Mouse (Mus musculus): ENCODE measurements around the gene Spock2. TPM values are rescaled to one million over a fixed set of nuclear protein-coding genes. Genes with fewer than 3 reads are reported as not detected.
"Not testable (repeated sequence)": the region's sequence is repeated elsewhere in the genome, so short reads cannot be mapped to it uniquely, and the experiment has no call there.

The Spock2 gene
- total RNA-seq, 1 experiment from 2014 or later: 35.2 TPM

DNA sequence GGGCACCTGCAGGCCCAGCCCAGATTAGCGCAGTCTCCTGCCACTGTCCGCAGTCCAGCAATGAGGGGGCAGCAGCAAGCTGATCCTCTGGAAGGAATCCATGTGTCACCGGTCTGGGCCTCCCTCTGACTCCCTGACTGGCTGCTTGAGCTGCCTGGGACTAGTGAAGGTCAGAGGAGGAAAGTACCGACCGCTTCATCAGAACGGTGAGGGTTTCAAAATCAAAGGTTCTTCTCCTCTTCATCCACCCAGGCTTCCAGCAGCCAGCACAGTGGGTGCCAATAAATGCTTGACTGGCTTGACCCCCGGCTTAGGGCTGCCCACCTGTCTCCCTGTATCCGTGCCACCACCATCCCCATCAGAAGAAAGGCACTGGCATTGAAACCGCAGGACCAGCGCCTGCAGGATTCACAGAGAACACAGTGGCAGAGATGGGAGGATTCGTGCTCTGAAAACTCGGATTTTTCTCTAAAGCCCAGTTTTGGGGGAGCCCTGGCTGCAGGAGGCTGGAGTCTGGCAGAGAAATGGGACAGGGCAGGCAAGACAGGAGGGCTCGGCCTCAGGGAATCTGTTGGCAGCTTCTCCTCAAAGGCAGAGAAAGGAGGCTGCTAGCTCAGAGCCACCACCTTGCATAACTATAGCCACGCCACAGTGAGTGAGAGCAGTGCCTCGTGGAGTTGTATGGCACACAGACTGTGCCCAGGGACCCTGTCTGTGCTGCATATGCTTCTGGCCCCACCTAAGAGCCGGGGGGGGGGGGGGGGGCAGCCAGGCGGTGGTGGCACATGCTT lies 2.5 kb downstream of the Spock2 start:
- no peak for DNase-seq

DNA sequence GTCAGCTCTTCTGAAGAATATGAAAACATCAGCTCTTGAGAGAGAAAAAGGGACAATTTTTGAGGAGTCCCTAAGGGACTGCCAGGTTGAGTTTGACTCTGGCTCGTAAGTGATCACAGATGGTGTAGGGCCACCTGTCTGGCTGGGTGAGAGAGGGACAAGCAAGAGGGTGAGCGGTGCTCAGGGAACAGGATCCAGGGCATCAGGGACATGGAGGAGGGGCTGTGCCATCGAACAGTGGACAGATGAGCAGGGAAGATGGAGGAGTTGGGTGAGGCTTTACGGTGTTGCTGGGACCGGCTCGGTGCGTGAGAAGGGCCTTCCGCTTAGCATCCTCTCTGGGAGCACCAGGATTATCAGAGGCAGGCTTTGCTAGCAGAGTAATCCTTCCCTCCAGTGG lies 3.3 kb downstream of the Spock2 start:
- DNase-seq: no peak

DNA sequence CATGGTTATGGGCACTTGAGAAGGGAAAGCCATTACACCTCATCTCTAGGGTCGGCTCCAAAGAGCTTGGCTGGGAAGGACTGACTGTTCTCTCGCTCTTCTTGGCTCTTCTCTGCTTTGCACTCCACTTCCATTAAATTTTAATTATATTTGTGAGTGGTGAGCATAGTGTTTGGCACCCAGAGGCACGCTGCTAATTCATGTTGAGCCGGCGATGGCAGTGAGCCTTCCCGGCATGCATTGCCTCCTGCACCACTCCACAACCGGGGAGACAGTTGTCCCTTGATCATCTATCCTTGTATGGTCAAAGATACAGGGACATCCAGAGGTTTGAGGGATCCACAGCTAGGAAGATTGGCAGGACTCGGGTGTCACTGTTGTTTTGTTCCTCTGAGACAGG lies 4.0 kb downstream of the Spock2 start:
- DNase-seq: no peak

DNA sequence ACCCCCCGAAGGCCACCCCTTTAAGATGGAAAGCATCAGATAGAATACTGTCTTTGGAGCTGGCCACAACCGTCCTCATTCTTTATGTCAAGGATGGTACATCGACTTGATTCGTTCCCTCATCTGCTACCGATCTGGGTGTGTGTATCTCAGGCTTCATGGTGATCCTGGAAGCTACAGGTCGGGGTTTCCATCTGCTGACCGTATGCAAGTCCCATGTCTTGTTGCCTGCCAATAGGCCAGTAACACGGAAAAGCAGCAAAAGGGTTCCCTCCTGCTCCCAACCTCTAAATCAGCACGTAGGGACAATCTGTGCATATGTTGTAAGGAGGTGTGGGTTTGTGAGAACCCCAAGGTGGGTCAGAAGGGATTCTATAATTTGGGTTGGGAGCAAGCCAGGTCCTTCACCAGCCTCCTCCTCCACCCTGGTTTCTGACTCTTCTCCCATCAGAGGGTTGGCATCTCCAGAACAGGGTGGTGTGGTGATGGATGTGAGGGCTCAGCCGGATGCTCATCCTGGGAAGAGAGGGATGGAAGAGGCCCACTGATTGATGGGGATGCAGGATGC lies 5.0 kb downstream of the Spock2 start:
- no peak for DNase-seq

DNA sequence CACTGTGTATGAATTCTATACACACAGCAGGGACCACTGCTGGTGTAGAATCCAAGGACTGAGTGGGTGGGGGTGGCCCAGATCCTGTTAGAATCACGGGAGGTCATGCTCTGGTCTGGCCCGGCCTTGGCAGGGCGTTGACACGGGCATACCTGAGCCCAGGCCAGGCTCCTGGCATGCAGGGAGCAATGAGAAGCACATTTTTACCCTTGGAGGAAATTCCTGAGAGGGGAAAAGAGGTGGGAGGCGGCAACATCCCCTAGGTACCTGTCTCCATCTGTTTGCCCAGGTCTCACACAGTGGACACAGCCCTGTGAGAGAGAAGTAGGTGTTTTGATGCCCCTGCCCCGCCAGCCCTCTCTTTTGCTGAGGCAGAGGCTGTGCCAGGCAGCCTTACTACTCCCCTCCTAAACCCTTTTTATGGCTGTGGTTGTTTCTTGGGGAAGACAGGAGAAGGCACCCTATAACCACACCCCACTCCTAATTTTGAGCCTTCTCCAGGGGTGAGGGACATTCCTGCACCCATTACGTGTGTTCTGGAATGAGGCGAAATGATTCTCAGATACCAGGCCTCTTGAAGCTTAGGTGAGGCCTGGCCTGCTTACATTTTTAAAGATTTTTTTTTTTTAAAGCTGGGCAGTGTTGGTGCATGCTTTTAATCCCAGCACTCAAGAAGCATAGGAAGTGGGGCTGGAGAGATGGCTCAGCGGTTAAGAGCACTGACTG lies 8.1 kb downstream of the Spock2 start:
- no peak for DNase-seq

DNA sequence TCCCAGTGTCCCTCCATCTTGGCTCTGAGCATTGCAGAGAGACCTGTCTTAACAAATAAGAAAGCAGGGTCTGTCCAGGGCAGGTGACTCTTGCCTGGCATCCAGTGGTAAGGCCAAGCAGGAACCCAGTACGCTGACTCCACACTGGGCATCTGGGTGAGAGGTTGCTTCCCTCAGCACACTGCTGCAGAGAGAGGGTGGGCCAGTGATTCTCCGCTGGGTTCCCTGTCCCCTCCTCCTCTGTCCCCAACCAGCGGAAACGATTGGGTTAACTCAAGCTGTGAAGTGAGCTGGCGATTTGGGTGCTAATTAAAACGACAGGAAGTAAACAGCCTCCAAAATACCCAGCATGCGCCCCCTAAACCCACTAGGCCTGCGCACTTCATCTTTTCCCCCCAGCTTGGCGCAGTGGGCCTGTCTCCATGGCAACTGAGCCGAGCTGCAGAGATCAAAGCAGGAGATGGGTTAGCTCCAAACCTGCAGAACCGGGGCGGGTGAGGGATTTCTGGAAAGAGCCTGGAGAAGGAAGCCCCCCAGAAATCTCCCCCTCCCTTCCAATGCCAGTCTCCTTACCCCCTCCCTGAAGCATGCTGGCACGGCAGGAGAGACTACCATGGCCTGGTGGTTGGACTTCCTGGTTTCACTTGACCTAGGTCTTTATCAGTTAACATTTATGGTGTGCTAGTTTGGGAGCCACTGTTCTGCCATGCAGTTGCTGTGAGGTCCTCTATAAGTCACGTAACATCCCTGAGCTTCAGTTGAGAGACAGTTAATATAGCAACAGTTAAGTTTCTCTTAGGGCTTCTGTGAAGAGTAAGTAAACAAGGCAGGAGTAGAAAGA lies 9.5 kb downstream of the Spock2 start:
- peak; percentile 42 for DNase-seq

DNA sequence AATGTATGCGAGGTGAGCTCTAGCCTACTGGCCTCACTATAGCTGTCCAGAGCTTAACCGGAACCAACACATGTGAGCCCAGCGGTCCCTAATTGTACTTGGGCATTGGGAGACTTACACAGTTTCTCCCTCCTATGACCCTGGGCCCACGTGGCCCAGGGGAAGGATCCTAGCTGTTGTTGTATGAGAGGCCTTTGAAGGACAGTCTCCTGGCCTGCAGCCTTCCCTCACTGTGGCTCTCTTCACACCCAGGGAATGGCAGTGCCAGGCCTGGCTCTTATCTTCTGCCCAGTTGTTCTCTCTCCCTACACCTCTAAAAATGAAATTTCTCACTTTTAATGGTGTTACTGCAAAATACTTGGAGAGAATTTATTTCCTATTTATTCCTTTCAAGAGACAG lies 11.0 kb downstream of the Spock2 start:
- no peak for DNase-seq

DNA sequence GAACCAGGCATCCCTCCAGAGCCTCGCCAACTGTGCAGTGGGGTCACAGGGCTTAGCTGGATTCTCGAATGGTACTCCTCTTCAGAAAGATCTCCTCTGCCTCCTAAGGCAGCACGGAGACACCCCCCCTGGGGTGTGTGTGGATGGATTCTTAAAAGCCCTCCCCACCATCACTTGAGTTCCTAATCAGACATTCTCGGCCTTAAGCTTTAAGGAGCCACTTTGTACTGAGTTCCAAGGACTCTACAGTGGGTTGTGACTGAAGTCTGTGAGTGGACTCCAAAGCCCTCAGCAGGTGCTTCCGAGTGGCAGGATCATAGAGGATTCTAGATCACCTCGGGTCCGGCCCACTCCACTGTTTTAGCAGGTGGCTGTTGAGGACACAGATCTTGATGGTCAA lies 12.4 kb downstream of the Spock2 start:
- no peak for DNase-seq

DNA sequence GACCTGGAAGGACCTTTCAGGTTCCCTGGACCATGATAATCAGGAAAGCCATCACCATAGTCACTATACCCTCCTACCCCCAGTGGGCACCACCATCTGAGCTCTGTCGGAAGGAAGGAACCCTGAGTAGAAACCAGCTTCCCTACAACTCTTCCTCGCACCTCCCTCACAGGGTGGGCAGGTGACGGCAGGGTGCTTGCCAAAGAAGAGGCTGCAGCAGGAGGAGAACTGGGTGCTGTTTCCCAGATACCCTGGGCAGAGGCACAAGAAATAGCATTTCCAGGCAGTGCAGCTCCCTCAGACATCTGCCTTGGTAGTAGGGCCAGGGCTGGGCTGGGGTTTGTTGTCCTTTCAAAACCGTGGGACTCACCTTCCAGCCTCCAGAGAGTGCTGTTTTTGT lies 14.6 kb downstream of the Spock2 start:
- no peak for DNase-seq

DNA sequence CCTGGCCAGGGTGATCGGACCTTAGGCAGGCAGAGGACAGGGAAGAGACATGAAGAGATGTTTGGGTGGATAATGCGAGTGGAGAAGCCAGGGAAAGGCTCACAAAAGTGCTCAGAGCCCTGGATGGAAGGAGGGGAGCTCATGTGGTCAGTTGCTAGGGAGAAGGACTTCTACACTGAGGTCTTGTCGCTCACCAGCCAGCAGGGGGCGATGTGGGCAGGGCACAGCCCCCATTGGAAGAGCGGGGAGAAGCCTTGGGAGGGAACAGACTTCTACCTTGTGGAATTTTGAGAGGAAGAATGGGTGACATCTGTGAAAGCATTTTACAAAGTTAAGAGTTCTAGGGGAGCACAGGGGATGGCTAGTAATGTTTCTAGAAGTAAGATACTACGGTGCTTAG lies 18.1 kb downstream of the Spock2 start:
- DNase-seq: peak; percentile 38

DNA sequence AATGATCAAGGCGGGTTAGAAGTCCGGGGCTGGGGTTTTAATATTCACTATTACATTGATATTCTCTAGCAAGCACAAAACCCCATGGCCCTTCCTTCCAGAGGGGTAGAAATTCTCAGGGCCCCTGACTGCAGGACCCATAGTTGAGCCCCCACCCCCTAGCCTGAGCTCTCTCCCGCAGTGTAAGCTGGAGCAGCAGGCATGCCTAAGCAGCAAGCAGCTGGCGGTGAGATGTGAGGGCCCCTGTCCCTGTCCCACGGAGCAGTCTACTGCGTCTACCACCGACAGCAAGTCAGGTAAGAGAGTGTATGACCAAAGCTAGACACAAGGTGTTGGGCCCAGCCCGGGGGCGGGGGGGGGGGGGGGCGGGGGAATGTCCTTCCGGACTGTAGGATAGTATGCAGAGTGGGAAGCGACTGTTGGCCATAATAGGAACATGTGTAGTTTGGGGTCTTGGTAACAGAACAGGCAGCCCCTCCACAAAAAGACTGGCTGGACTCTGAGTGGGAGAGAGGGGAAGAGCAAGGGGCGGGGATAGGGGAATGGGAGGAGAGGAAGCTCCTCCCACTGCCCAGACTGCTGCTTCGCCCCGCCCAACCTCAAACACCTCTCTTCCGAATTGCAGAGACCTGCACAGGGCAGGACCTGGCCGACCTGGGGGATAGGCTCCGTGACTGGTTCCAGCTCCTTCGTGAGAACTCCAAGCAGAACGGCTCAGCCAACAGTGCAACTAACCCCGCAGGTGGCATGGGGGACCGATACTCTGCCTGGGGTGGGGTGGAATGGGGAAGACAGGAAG lies 19.7 kb downstream of the Spock2 start:
- no peak for DNase-seq

DNA sequence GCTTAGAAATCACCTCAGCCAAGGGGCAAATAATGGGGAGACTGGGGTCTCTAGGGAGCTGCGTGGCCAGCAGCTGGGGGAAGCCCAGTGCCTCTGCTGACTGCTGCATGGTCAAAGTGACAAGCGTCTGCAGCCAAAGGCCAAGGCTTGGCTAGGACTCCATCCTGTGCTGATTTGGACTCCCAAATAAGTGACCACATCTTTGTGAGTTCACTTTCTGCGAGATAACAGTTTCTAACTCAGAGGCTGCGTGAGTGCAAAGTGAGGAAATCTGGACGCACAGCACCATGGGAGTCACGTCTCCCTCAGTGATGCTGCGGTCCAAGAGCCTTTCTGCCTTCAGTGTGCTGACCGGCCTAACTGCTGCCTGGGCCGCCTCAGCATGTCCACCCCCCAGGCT lies 22.3 kb downstream of the Spock2 start:
- DNase-seq: no peak

DNA sequence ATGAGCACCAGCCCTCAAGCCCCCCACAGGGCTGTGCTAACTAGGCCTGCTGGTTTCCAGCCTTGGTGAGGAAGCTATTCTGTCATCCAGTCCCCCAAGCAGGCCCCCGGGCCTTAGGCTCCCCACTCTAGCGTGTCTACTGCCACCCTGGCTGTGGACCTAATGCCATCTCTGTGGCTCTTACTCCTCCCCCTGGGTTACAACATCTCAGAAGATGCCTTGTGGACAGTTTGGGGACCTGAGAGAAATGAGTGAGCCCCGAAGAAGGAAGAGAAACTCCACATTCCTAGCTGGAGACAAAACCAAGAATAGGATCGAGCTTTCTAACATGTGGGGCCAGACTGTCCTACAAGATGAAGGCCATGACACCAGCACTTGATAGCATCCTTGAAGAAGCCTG lies 24.5 kb downstream of the Spock2 start:
- DNase-seq: no peak

DNA sequence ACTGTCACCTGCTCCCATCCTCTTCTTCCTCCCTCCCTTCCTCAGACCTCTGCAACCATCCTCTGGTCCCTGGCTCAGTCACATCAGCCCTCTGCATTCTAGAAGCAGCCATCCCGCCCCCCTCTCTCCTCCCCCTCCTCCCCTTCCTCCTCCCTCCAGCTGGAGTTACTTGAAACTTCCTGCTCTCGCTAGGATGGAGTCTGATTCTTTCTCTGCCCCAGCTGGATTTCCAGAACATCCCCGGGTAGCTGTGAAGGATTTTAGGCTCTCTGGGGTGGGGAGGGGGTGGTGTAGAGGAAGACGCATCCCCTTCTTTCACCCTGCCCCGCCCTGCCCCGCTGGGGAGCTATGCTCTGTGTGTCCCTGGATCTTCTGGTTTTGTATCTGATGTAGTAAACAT lies 27.5 kb downstream of the Spock2 start:
- DNase-seq: no peak

DNA sequence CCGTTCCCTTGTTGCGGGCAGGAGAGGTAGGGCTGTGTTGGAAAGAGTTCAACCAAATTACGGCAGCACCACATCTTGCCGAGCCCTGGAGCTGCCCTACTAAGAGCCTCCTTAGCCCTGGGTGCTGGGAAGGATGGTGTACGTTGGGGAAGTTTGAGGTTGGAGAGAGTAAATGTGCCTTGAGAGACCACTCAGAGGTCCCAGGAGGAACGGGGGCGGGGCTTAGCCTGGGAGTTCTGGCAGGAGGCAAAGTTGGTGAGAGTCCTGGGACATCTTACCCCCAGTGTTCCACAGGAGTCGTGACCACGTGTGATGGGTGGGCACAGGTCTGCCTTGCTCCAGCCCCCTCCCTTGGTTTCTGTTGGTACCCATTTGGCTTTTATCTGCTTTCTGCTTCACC lies 28.2 kb downstream of the Spock2 start:
- DNase-seq: no peak

DNA sequence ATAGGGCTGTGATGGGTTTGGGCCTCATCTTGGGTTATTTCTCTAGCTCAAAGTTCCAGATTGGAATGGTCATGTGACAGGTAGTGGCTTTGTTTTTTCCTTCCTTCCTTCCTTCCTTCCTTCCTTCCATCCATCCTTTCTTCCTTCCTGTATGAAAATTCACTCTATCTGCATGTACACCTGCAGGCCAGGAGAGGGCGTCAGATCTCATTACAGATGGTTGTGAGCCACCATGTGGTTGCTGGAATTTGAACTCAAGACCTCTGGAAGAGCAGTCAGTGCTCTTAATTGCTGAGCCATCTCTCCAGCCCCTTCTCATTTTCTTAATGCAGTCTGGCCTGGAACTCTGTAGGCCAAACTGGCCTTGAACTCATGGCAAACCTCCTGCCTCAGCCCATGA lies 30.0 kb downstream of the Spock2 start:
- DNase-seq: not testable (repeated sequence)

DNA sequence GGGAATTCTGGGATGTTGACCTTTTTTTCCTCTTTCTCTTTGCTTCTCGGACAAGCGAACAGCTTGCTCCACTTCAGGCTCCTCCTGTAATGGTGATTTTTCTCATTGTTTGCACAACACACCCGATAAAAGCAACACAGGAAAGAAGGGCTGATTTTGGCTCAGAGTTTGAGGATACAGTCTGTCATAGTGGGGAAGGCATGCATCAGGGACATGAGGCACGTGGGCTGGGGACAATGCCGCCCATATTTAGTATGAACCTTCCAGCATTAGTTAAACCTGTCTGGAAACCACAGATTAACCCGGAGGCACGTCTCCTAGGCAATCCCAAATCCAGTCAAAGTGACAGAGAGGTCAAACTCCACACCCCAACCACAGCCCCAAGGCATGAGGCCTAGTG lies 30.9 kb downstream of the Spock2 start:
- no peak for DNase-seq

DNA sequence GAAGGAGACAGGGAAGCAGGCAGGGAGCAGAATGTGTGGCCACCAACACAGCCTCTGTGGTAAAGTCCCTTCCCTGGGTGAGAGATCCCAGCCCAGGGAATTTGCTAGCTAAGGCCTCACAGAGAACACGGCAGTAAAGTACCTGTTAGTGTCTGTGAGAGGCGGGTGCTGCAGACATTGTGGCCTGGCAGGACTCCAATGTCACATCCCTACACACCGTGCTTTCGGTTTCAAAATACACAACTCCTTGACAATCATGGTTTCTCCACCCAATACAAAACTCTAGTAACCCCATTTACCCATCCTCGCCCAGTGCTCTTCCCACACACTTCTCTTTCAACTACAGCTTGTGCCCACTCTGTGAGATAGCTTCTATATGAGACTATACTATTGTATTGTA lies 32.7 kb downstream of the Spock2 start:
- no peak for DNase-seq

DNA sequence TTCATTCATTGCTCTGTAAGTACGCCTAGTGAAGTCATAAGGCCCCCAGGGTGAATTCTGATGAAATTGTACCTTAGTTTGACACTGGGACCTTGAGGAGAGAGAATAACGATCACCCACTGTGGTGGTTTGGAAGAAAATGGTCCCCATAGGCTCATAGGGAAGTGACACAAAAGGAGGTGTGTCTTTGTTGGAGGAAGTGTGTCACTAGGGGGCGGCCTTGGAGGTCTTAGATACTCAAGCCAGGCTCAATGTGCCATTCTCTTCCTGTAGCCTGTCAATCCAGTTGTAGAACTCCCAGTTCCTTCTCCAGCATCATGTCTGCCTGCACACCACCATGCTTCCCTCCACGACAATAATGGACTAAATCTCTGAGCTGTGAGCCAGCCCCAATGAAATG lies 34.7 kb downstream of the Spock2 start:
- DNase-seq: no peak

DNA sequence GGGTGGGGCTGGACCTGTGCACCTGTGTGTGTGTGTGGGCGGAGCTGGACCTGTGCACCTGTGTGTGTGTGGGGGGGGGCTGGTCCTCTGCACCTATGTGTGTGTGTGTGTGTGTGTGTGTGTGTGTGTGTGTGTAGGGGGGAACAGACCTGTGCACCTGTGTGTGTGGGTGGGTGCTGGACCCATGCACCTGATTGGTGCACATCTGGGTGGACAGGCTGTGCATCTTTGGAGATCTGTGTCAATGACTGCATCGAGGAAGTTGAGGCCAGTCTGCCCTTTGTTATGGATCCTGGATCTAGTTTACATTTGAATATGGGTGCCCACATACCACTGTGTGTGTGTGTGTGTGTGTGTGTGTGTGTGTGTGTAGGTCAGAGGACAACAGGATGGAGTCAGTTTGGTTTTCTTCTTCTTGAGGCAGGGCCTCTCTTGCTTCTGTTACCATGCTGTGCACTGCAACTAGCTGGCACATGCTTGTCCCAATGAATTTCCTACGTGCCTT lies 35.7 kb downstream of the Spock2 start:
- DNase-seq: no peak

DNA sequence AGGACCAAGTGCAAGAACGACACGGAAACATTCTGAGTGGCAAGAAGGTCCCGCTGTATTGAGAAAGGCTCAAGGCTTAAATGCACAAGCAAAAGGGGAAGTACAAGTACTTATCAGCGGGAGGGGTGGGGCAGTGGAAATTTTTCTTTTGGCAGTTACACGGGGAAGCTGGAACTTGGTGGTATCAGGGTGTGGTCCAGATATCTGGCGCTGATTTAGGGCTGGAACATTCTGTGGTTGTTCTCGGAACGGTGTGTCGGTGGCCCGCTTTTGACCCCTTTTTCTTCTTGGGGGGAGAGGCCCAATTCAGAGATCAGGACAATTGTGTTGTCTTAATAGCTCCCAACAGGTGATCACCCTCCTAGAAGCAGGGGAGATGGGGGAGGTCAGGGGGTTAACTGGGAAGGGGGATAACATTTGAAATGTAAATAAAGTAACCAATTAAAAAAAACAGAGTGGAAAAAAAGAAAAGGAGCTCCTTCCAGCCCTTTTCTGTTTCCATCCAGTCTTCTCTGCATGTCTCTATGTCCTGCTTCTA lies 41.6 kb downstream of the Spock2 start:
- DNase-seq: not testable (repeated sequence)
